Mouse (Mus musculus): Measurements from ENCODE around the gene A030003K21Rik. TPM values are rescaled to one million over a fixed set of nuclear protein-coding genes. Genes with fewer than 3 reads are reported as not detected.
"Not testable (repeated sequence)": the region's sequence is repeated elsewhere in the genome, so short reads cannot be mapped to it uniquely, and the experiment has no call there.

The A030003K21Rik gene
- polyA plus RNA-seq, 1 experiment from 2014 or later, result not detected

DNA sequence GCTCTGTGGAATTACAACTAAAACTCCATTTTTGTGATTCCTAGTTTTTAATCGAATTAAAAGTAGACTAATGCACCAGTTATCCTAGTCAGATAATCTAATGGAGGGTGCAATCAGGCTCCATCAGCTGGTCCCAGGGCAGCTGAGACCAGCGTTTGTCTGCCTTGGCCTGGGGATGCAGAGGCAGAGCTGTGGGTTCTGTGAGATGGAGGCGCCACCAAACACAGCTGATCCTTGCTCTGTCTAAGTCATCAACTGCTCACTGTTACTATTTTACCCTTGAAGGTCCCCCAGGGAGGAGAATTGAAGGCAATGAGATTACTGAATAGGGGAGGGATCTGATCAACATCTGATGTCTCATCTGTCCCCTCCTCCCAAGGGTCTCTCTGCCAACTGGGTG is 23.2 kb upstream of the A030003K21Rik start:
- Histone ChIP-seq H3K27ac (no peak overlapping the region), H3K9ac (no peak overlapping the region), H3K36me3 (no peaks in the 10 kb centered on the region), H3K27me3 (no peaks in the 10 kb centered on the region), H3K4me3 (no peak overlapping the region), H3K9me3 (no peaks in the 10 kb centered on the region), H3K4me1 (no peaks in the 10 kb centered on the region), H3K4me2 (no peak overlapping the region)
- ATAC-seq (ENCODE audit: borderline replicate concordance, extremely low read depth, low FRiP score, low TSS enrichment), result no peak
- WGBS, result 68% methylated on average over 3 of the region's 3 CpGs

DNA sequence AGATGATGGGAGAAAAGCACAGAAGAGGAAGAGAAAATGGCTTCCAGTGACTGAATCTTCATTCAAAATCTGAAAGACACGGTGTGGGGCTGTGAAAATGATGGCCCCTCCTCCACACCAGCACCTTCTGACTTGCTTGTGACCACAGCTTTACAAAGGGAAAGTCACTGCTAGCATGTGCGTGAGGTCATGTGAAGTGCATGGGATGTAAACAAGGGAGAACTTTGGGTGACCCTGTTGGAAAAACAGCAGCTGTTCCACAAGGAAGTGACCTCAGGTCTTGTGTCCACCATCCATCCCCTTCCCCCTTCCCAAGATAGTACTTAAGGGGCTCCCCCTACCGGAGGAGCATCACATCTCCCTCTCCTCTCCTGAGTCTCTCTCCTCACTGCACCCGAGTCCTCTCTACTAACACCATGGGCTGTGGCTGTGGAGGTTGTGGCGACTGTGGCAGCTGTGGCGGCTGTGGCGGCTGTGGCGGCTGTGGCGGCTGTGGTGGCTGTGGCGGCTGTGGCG is 16.7 kb upstream of the A030003K21Rik start, which contains the start of gene Gm47955:
Gene Gm47955 (plus strand): TSS at position 417 of the 516 bp plus-strand sequence.
- no peak within 1 kb of the TSS for H3K27ac ChIP-seq
- no peak within 1 kb of the TSS for H3K4me3 ChIP-seq
- no peak for ATAC-seq (ENCODE audit: borderline replicate concordance, extremely low read depth, low FRiP score, low TSS enrichment)
- no peaks in the 10 kb centered on the region for H3K4me1 ChIP-seq
- no peak within 1 kb of the TSS for H3K9ac ChIP-seq
- no peaks in the 10 kb centered on the region for H3K27me3 ChIP-seq
- no peaks in the 10 kb centered on the region for H3K9me3 ChIP-seq
- 83% methylated on average over 11 of the region's 11 CpGs for WGBS
- H3K36me3 ChIP-seq, result no peaks in the 10 kb centered on the region
- no peak within 1 kb of the TSS for H3K4me2 ChIP-seq

DNA sequence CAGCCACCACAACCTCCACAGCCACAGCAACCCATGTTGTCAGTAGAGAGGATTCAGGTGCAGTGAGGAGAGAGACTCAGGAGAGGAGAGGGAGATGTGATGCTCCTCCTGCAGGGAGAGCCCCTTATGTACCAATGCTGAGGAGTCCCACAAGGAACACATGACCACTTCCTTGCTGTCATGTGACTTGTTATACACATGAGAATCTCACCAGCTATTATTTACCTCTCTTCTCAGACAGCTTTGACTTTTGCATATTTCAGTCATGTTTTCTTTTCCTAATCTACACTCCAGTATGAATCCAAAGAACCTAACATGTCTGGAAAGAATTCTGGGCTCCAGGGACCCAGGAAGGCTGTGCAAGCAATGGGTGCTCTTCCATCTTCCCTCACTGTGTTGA is 12.7 kb upstream of the A030003K21Rik start, which contains the start of gene Gm7544:
Gene Gm7544 (minus strand): TSS at position 101 of the 400 bp plus-strand sequence.
- H3K9ac ChIP-seq; H3K4me2 ChIP-seq; H3K27ac ChIP-seq; ATAC-seq (ENCODE audit: borderline replicate concordance, extremely low read depth, low FRiP score, low TSS enrichment); H3K4me3 ChIP-seq; H3K27me3 ChIP-seq; H3K9me3 ChIP-seq; H3K36me3 ChIP-seq; H3K4me1 ChIP-seq: not testable (repeated sequence)

DNA sequence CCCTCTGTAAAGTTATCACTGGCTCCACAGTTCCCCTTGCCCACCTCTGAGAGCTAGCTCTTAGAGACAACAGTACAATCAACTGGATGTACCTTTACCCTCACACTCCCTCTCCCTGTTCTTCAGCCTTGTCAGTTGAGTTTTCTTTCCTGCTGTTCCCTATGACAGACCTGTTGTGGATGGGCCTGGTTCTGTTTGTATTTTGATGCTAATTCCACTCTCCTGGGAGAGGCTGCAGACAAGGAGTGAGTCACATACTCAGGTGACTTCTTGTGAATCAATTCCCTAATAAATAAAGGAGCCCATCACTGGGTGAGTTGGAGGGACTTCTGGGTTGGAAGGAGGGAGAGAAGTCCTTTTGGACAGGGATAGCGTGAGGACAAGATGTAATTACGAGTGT is 5.4 kb upstream of the A030003K21Rik start:
- no peak overlapping the region for H3K4me3 ChIP-seq
- no peak overlapping the region for H3K9ac ChIP-seq
- H3K4me1 ChIP-seq, result no peaks in the 10 kb centered on the region
- H3K27me3 ChIP-seq, result no peaks in the 10 kb centered on the region
- H3K36me3 ChIP-seq, result no peaks in the 10 kb centered on the region
- no peak for ATAC-seq (ENCODE audit: borderline replicate concordance, extremely low read depth, low FRiP score, low TSS enrichment)
- 85% methylated on average over 2 of the region's 2 CpGs for WGBS
- no peak overlapping the region for H3K27ac ChIP-seq
- H3K4me2 ChIP-seq, result no peak overlapping the region
- no peaks in the 10 kb centered on the region for H3K9me3 ChIP-seq

DNA sequence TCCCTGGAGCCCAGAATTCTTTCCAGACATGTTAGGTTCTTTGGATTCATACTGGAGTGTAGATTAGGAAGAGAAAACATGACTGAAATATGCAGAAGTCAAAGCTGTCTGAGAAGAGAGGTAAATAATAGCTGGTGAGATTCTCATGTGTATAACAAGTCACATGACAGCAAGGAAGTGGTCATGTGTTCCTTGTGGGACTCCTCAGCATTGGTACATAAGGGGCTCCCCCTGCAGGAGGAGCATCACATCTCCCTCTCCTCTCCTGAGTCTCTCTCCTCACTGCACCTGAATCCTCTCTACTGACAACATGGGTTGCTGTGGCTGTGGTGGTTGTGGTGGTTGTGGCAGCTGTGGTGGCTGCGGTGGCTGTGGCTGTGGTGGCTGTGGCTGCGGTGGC is 2.8 kb upstream of the A030003K21Rik start:
- not testable (repeated sequence) for H3K9me3 ChIP-seq; H3K4me2 ChIP-seq; H3K36me3 ChIP-seq; ATAC-seq (ENCODE audit: borderline replicate concordance, extremely low read depth, low FRiP score, low TSS enrichment); H3K9ac ChIP-seq; H3K4me1 ChIP-seq; H3K27ac ChIP-seq; H3K4me3 ChIP-seq; H3K27me3 ChIP-seq
- WGBS, result 90% methylated on average over 2 of the region's 2 CpGs

DNA sequence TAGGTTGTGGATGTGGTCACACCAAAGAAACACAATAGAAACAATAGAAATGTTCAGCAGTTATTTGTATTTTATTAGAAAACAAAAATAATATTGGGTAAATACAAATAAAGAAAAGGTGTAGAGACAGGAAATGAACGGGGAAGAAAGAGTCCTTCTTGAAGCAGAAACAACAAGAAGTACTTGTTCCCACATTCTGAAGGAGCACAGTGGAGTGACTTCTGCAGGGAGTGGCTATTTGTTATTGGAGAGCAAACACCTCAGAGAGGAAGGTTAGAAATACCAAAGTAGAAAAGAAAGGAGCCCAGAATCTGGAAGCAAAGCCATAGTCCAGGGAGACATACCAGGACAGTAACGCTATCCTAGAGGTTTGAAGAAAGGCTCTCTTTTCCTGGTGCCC is 683 bp downstream of the A030003K21Rik start:
- H3K9ac ChIP-seq; ATAC-seq (ENCODE audit: borderline replicate concordance, extremely low read depth, low FRiP score, low TSS enrichment): not testable (repeated sequence)
- WGBS, result 61% methylated on average over 2 of the region's 2 CpGs

DNA sequence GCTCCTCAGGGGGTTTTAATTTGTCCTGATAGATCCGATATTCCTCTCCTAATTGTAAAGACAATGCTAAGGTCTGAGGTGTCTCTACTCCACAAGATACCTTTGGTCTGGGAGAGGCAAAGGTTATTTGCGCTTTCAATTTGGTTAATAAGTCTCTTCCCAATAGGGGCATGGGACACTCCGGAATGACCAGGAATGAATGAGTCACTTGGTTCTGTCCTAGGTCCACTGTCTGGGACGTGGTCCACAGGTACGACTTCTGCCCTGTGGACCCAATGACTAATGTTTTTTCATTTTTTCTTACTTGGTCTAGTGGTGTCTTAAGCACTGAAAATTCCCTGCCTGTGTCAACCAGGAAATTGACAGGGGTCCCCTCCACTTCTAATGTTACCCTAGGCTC is 4.5 kb downstream of the A030003K21Rik start:
- Histone ChIP-seq H3K36me3 (no peaks in the 10 kb centered on the region), H3K9me3 (no peaks in the 10 kb centered on the region), H3K4me1 (no peaks in the 10 kb centered on the region), H3K4me3 (no peak overlapping the region), H3K27me3 (no peaks in the 10 kb centered on the region), H3K4me2 (no peak overlapping the region), H3K27ac (no peak overlapping the region), H3K9ac (no peak overlapping the region)
- WGBS, result 95% methylated on average over 5 of the region's 5 CpGs
- ATAC-seq (ENCODE audit: borderline replicate concordance, extremely low read depth, low FRiP score, low TSS enrichment), result no peak

More for the DNA sequence above, 683 bp downstream of the A030003K21Rik start:
- not testable (repeated sequence) for H3K36me3 ChIP-seq, H3K4me2 ChIP-seq, H3K27me3 ChIP-seq, H3K27ac ChIP-seq, H3K4me3 ChIP-seq, H3K4me1 ChIP-seq, H3K9me3 ChIP-seq

DNA sequence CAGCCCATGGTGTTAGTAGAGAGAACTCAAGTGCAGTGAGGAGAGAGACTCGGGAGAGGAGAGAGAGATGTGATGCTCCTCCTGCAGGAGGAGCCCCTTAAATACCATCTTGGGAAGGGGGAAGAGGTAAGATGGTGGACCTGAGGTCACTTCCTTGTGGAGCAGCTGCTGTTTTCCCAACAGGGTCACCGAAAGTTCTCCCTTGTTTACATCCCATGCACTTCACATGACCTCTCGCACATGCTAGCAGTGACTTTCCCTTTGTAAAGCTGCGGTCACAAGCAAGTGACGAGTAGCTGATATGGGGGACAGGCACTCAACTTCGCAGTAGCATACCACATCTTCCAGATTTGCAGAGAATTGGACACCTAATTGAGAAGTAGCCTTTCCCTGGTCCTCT is 11.9 kb downstream of the A030003K21Rik start, which contains the start of gene Gm6217:
Gene Gm6217 (minus strand): TSS at position 74 of the 400 bp plus-strand sequence.
- not testable (repeated sequence) for H3K9ac ChIP-seq; H3K4me1 ChIP-seq; H3K4me3 ChIP-seq; H3K36me3 ChIP-seq; H3K9me3 ChIP-seq; ATAC-seq (ENCODE audit: borderline replicate concordance, extremely low read depth, low FRiP score, low TSS enrichment); H3K27me3 ChIP-seq; H3K4me2 ChIP-seq; H3K27ac ChIP-seq
- no CpG with 5 or more reads among the region's 6 CpGs for WGBS

DNA sequence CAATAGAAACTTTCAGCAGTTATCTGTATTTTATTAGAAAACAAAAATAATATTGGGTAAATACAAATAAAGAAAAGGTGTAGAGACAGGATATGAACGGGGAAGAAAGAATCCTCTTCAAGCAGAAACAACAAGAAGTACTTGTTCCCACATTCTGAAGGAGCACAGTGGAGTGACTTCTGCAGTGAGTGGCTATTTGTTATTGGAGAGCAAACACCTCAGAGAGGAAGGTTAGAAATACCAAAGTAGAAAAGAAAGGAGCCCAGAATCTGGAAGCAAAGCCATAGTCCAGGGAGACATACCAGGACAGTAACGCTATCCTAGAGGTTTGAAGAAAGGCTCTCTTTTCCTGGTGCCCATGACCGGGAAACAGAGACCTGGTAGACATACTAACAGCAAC is 12.6 kb downstream of the A030003K21Rik start:
- H3K9ac ChIP-seq; H3K4me3 ChIP-seq; H3K27ac ChIP-seq; H3K4me1 ChIP-seq; ATAC-seq (ENCODE audit: borderline replicate concordance, extremely low read depth, low FRiP score, low TSS enrichment); H3K4me2 ChIP-seq; H3K36me3 ChIP-seq; H3K27me3 ChIP-seq; H3K9me3 ChIP-seq: not testable (repeated sequence)
- 63% methylated on average over 2 of the region's 3 CpGs for WGBS

DNA sequence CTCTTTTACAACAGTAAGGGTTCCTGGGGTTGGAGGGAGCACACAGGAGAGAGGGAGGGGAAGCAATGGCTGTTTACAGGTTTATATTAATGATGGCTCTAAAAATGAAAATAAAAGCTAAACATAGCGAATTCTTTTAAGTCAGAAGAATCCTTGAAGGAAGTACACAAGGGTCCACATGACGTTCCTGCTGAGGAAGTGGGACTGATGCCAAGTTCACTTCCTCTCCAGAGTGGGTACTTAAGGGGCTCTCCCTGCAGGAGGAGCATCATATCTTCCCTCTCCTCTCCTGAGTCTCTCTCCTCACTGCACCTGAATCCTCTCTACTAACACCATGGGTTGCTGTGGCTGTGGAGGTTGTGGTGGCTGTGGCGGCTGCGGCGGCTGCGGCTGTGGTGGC is 18.5 kb downstream of the A030003K21Rik start, which contains the start of gene A030014E15Rik:
Gene A030014E15Rik (plus strand): TSS at position 268 of the 400 bp plus-strand sequence.
- Histone ChIP-seq H3K36me3 (no peaks in the 10 kb centered on the region), H3K27ac (no peak within 1 kb of the TSS), H3K27me3 (no peaks in the 10 kb centered on the region), H3K9me3 (no peaks in the 10 kb centered on the region), H3K4me1 (no peaks in the 10 kb centered on the region), H3K4me2 (no peak within 1 kb of the TSS), H3K9ac (no peak within 1 kb of the TSS), H3K4me3 (no peak within 1 kb of the TSS)
- 70% methylated on average over 6 of the region's 6 CpGs for WGBS
- ATAC-seq (ENCODE audit: borderline replicate concordance, extremely low read depth, low FRiP score, low TSS enrichment), result no peak

DNA sequence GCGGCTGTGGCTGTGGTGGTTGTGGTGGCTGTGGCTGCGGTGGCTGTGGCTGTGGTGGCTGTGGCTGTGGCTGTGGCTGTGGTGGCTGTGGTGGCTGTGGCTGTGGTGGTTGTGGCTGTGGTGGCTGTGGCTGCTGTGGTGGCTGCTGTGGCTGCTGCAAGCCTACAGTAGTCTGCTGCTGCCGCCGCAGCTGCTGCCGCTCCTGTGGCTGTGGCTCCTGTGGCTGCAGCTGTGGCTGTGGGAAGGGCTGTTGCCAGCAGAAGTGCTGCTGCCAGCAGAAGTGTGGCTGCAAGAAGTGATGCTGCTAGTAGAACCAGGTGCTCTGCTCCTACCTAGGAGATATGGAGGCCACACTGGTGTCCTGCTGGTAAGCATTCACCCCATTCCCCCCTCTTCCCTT is 29.8 kb downstream of the A030003K21Rik start:
- H3K4me2 ChIP-seq; H3K9ac ChIP-seq; H3K27ac ChIP-seq; ATAC-seq (ENCODE audit: borderline replicate concordance, extremely low read depth, low FRiP score, low TSS enrichment); H3K9me3 ChIP-seq; H3K4me3 ChIP-seq; H3K27me3 ChIP-seq; H3K4me1 ChIP-seq; H3K36me3 ChIP-seq: not testable (repeated sequence)
- WGBS, result 91% methylated on average over 3 of the region's 5 CpGs

DNA sequence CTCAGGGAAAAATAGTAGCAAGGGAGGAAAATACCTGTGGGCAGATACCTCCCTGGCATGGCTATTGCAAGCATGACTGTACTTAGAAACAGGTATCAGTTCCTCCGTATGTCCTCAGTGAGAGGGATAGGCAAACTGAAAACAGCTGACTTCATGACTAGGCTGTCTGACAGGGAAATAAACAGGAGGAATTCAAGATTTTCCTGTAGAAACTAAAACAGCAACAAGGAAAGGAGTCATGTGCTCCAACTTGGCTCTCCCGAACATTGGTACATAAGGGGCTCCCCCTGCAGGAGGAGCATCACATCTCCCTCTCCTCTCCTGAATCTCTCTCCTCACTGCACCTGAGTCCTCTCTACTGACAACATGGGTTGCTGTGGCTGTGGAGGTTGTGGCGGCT is 30.2 kb downstream of the A030003K21Rik start, which contains the start of gene A030005L19Rik:
Gene A030005L19Rik (plus strand): TSS at position 301 of the 400 bp plus-strand sequence.
- no peak within 1 kb of the TSS for H3K4me3 ChIP-seq
- H3K4me1 ChIP-seq, result no peaks in the 10 kb centered on the region
- no peaks in the 10 kb centered on the region for H3K9me3 ChIP-seq
- H3K9ac ChIP-seq, result no peak within 1 kb of the TSS
- no peak within 1 kb of the TSS for H3K4me2 ChIP-seq
- H3K36me3 ChIP-seq, result no peaks in the 10 kb centered on the region
- WGBS, result 61% methylated on average over 2 of the region's 3 CpGs
- no peaks in the 10 kb centered on the region for H3K27me3 ChIP-seq
- ATAC-seq (ENCODE audit: borderline replicate concordance, extremely low read depth, low FRiP score, low TSS enrichment), result no peak
- no peak within 1 kb of the TSS for H3K27ac ChIP-seq

DNA sequence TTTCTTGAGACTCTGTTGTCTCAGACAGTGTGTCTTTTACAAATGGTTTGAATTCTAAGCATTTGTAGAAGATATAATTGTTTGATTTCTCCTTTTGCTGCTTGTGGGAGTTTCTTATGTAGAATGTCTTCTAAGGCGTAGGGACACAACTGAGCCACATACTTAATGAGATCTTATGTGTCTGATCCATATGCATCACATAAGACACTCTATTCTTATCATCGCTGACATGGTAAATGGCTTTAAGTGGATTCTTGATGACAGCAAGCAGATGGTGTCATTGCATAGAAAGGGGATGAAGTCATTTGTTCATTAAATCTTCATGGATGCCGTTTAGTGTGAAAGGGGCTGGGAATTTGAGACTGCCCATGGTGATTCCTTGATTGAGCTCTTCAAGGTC is 37.3 kb downstream of the A030003K21Rik start:
- Histone ChIP-seq H3K4me2 (no peak overlapping the region), H3K9ac (no peak overlapping the region), H3K4me3 (no peak overlapping the region), H3K9me3 (no peaks in the 10 kb centered on the region), H3K27ac (no peak overlapping the region), H3K36me3 (peaks cover 18% of the 10 kb centered on the region; the same call in 1 of the 2 replicates), H3K27me3 (no peaks in the 10 kb centered on the region), H3K4me1 (no peaks in the 10 kb centered on the region)
- 69% methylated on average over 3 of the region's 3 CpGs for WGBS
- no peak for ATAC-seq (ENCODE audit: borderline replicate concordance, extremely low read depth, low FRiP score, low TSS enrichment)
